Mouse (Mus musculus): ENCODE data around the gene Sec16a. TPM values are rescaled to one million over a fixed set of nuclear protein-coding genes. Genes with fewer than 3 reads are reported as not detected.

The Sec16a gene
- polyA plus RNA-seq, 1 experiment from 2014 or later = 20.2 TPM

DNA sequence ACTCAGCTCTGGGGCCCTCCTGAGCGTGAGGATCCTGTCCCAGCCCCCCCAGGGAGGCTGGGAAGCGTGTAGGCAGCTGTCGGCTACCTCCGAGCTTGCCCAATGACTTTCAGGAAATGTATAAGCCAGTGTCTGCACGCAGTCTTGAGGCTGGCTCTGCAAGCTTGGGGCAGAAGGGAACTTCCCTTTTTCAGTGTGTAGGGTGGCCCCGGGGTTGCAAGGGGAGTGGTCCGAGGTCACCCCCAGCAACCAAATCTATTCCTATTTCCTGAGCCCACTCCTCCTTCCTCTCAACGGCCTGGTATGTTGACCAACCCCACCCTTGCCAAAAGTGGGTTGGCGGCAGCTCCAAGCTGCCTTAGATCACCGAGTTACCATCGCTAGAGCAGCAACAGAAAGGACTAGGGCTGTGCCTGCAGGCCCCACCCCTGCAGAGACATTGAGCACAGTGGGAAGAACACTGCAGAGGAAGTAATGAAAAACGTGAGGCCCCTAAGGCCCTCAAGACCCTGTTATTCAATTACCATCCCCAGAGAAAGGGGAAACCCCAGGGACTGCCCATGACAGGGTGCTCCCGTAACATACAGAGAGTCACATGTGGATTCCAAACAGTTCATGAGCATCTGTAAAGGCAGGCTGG is 38.3 kb upstream of the Sec16a start:
- 49% methylated on average over 13 of the region's 13 CpGs for WGBS
- peak; percentile 13; the same call in 1 of the 2 replicates for ATAC-seq
- peaks cover 30% of the 10 kb centered on the region for H3K36me3 ChIP-seq

DNA sequence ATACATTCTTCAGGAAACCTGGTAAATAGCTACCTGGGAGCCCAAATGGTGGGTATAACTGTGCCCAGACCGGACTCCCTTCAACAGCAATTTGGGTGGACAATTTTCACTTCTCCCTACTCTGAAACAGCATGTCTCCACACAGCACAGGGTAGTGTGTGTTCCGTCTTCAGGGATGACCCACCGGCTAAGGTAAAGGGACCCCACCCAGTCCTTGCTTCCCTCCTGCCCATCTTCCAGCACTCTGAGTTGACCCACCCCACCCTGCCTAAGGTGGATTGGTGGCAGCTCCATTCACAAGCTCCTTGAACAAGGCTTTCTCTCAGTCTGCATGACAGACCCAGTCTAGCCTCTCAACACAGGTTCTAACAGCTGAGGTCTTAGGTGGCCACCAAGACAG is 37.8 kb upstream of the Sec16a start:
- ATAC-seq = no peak
- no peaks in the 10 kb centered on the region for H3K27me3 ChIP-seq (replicated peaks)
- WGBS = 66% methylated on average over 3 of the region's 3 CpGs
- H3K4me2 ChIP-seq (replicated peaks) = peak overlapping the region; percentile 45
- H3K9ac ChIP-seq = no peak overlapping the region
- no peaks in the 10 kb centered on the region for H3K9me3 ChIP-seq
- H3K4me3 ChIP-seq (replicated peaks) = no peak overlapping the region
- peaks cover 64% of the 10 kb centered on the region for H3K4me1 ChIP-seq (replicated peaks)
- H3K36me3 ChIP-seq = peaks cover 35% of the 10 kb centered on the region
- peak overlapping the region; percentile 79 for H3K27ac ChIP-seq

More for the DNA sequence above, 38.3 kb upstream of the Sec16a start:
- peak overlapping the region; percentile 45 for H3K4me2 ChIP-seq (replicated peaks)
- no peak overlapping the region for H3K9ac ChIP-seq
- no peaks in the 10 kb centered on the region for H3K9me3 ChIP-seq
- no peaks in the 10 kb centered on the region for H3K27me3 ChIP-seq (replicated peaks)
- no peak overlapping the region for H3K4me3 ChIP-seq (replicated peaks)
- H3K4me1 ChIP-seq (replicated peaks) = peaks cover 69% of the 10 kb centered on the region
- peak overlapping the region; percentile 79 for H3K27ac ChIP-seq

- H3K4me2 ChIP-seq (replicated peaks) = peak overlapping the region; percentile 45
- no peaks in the 10 kb centered on the region for H3K9me3 ChIP-seq
- H3K36me3 ChIP-seq = peaks cover 43% of the 10 kb centered on the region
- H3K9ac ChIP-seq = no peak overlapping the region
- H3K27me3 ChIP-seq (replicated peaks) = no peaks in the 10 kb centered on the region
- peak overlapping the region; percentile 79 for H3K27ac ChIP-seq
- peaks cover 55% of the 10 kb centered on the region for H3K4me1 ChIP-seq (replicated peaks)
- ATAC-seq = peak; percentile 91
- no peak overlapping the region for H3K4me3 ChIP-seq (replicated peaks)
- 56% methylated on average over 10 of the region's 10 CpGs for WGBS
These were observed 36.9 kb upstream of the Sec16a start for GRCm38 (mm10) chr2:26481724-26482495.

GRCm38 (mm10) chr2:26480911-26481310 is 35.9 kb upstream of the Sec16a start:
- H3K4me3 ChIP-seq (replicated peaks) = no peak overlapping the region
- H3K4me2 ChIP-seq (replicated peaks) = 0 out of 2 replicates have a peak overlapping the region, but pooled peaks have one; percentile 45
- H3K27me3 ChIP-seq (replicated peaks) = no peaks in the 10 kb centered on the region
- WGBS = 94% methylated on average over 12 of the region's 12 CpGs
- H3K4me1 ChIP-seq (replicated peaks) = peaks cover 45% of the 10 kb centered on the region
- H3K27ac ChIP-seq = no peak overlapping the region
- H3K36me3 ChIP-seq = peaks cover 52% of the 10 kb centered on the region
- H3K9ac ChIP-seq = no peak overlapping the region
- ATAC-seq = no peak
- H3K9me3 ChIP-seq = no peaks in the 10 kb centered on the region

DNA sequence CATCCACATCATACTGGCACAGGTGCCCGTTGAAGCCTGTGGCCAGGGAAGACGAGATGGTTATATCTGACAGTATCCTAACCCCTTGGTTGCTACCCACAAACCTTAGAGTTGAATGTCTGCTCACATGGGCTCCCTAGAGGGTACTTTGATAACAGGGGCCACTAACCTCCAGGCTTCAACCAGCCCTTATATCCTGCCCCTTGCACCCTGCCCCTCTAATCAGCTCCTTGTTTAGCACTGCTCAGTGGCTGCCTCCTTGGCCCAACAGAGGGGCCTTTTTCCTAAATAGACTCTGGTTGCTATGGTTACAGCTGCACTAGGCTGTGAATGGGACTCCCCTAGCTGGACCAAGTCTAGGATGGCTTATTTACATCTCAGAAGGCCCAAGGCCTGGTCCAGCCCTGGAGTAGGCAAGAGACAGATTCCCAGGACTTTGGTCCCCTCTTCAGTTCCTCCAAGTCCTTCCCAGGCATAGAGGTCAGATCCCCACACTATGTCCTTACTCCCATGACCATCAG is 33.7 kb upstream of the Sec16a start:
- WGBS = 92% methylated on average over 2 of the region's 2 CpGs
- Histone ChIP-seq H3K27ac (no peak overlapping the region), H3K9me3 (no peaks in the 10 kb centered on the region), H3K4me2 (replicated peaks) (no peak overlapping the region), H3K27me3 (replicated peaks) (no peaks in the 10 kb centered on the region), H3K36me3 (peaks cover 52% of the 10 kb centered on the region), H3K9ac (no peak overlapping the region), H3K4me1 (replicated peaks) (peaks cover 32% of the 10 kb centered on the region), H3K4me3 (replicated peaks) (no peak overlapping the region)
- no peak for ATAC-seq

- Histone ChIP-seq H3K9ac (no peak overlapping the region), H3K4me1 (replicated peaks) (peaks cover 24% of the 10 kb centered on the region), H3K4me2 (replicated peaks) (no peak overlapping the region), H3K4me3 (replicated peaks) (no peak overlapping the region), H3K36me3 (peaks cover 55% of the 10 kb centered on the region), H3K27me3 (replicated peaks) (no peaks in the 10 kb centered on the region), H3K27ac (no peak overlapping the region), H3K9me3 (no peaks in the 10 kb centered on the region)
- no peak for ATAC-seq
- WGBS = 95% methylated on average over 7 of the region's 7 CpGs
These were observed 32.9 kb upstream of the Sec16a start for GRCm38 (mm10) chr2:26477911-26478310.

DNA sequence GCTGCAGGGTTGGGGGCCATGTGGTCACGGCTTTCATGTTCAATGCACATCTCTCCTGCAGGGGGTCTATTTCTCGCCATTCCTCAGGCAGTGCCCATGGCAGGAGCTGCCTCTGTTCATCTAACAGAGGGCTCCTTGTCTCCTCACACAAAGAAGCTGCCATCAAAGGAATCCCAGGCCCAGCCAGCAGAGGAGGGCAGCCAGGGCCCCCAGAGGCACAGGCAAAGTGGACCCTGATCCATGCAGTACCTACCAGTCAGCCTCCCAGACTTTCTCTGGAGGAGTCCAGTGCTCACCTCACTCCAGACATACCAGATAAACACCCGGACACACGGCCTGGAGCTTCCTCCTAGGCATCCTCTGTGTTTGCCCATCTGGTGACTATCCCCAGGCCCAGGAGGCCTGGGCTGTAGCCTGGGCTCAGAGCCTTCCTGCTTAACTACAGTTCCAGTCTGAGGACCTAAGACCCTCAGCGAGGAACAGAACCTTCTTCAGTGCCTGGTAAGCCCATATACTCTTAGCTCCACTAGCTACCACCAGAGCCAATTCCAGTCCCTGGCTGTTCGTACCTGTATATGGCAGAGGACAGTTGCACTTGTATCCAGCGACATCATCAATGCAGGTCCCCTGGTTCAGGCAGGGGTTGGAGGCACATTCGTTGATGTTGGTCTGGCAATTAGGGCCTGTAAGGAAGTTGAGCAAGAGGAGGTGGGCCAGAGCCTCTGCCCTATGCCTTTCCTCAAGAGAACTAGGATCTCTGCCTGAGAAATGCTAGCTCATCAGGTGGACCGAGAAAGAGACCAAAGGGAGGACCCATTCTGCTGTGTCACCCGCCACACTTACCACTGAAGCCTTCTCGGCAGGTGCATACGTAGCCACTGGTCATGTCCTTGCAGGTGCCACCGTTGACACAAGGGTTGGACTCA is 30.8 kb upstream of the Sec16a start:
- WGBS = 74% methylated on average over 13 of the region's 13 CpGs
- H3K9ac ChIP-seq = no peak overlapping the region
- H3K36me3 ChIP-seq = peaks cover 65% of the 10 kb centered on the region
- no peak overlapping the region for H3K4me3 ChIP-seq (replicated peaks)
- peaks cover 5% of the 10 kb centered on the region for H3K4me1 ChIP-seq (replicated peaks)
- H3K4me2 ChIP-seq (replicated peaks) = no peak overlapping the region
- no peaks in the 10 kb centered on the region for H3K27me3 ChIP-seq (replicated peaks)
- ATAC-seq = no peak; the same call in 1 of the 2 replicates
- H3K9me3 ChIP-seq = no peaks in the 10 kb centered on the region
- H3K27ac ChIP-seq = peak overlapping the region; percentile 52

DNA sequence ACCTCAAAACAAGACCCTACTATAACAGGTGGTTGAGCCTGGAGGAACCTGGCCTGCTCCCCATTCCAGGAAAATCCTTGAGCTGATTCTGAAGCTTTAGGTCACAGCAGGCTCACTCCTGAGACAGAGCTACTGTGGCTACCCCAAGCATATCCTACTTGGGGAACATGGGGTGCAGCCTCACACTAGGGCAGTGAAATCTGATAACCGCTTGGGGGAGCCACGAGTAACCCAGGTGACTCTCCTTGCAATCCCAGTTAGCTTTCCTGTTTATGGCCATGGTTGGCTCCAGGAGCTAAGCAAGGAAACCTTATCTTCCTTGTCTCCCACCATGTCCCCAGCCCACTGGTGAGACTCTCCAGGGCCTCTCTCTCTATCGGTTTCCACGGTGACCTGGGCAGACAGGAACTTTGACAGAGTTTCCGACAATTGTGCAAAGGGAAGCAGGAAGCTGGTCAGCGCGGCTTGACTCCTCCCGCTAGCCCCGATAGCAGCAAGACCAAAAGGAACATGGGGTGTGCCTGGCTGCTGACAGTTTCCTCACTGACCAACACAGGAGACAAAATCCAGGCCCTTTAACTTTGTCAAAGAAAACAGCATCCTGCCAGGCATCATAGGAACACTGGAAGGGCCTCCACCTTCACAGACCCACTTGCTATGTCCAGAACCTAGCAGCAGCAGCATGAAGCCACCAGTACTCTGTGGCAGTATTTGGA is 29.9 kb upstream of the Sec16a start:
- WGBS = 26% methylated on average over 9 of the region's 9 CpGs
- peaks cover 66% of the 10 kb centered on the region for H3K36me3 ChIP-seq
- ATAC-seq = peak; percentile 44
- H3K9ac ChIP-seq = no peak overlapping the region
- peaks cover 5% of the 10 kb centered on the region for H3K4me1 ChIP-seq (replicated peaks)
- no peaks in the 10 kb centered on the region for H3K27me3 ChIP-seq (replicated peaks)
- peak overlapping the region; percentile 52 for H3K27ac ChIP-seq
- no peak overlapping the region for H3K4me3 ChIP-seq (replicated peaks)
- no peak overlapping the region for H3K4me2 ChIP-seq (replicated peaks)
- H3K9me3 ChIP-seq = no peaks in the 10 kb centered on the region

- no peak overlapping the region for H3K27ac ChIP-seq
- H3K27me3 ChIP-seq (replicated peaks) = no peaks in the 10 kb centered on the region
- peaks cover 5% of the 10 kb centered on the region for H3K4me1 ChIP-seq (replicated peaks)
- no peaks in the 10 kb centered on the region for H3K9me3 ChIP-seq
- whole genome bisulfite sequencing = 89% methylated on average over 11 of the region's 11 CpGs
- H3K36me3 ChIP-seq = peaks cover 70% of the 10 kb centered on the region
- no peak for ATAC-seq
- no peak overlapping the region for H3K9ac ChIP-seq
- H3K4me3 ChIP-seq (replicated peaks) = no peak overlapping the region
- H3K4me2 ChIP-seq (replicated peaks) = no peak overlapping the region
These were observed 27.5 kb upstream of the Sec16a start for GRCm38 (mm10) chr2:26472312-26473090.

- Histone ChIP-seq H3K27ac (no peak overlapping the region), H3K4me3 (replicated peaks) (no peak overlapping the region), H3K4me1 (replicated peaks) (peaks cover 5% of the 10 kb centered on the region), H3K4me2 (replicated peaks) (no peak overlapping the region), H3K27me3 (replicated peaks) (no peaks in the 10 kb centered on the region), H3K36me3 (peaks cover 69% of the 10 kb centered on the region), H3K9me3 (no peaks in the 10 kb centered on the region), H3K9ac (no peak overlapping the region)
- WGBS = 93% methylated on average over 6 of the region's 6 CpGs
- no peak for ATAC-seq
These were observed 26.8 kb upstream of the Sec16a start for GRCm38 (mm10) chr2:26471652-26472285.

Measured in intestine, embryonic 15.5 days (tissue).